Mouse (Mus musculus) liver, embryonic 14.5 days (tissue): Measurements from ENCODE around the gene Zic1. TPM values are rescaled to one million over a fixed set of nuclear protein-coding genes. Genes with fewer than 3 reads are reported as not detected.

Source experiments
- ATAC-seq: fragments of 200-750 bp; cut with Nextera tagmentation; 2 replicates; pipeline ENCODE4 v1.8.0; 2017; ENCODE audit warnings: moderate number of reproducible peaks, mild to moderate bottlenecking, moderate library complexity; ENCODE audit not compliant: insufficient read depth
- DNase-seq, 3 experiments: peaks; one replicate each; pipeline ENCODE4 v3.0.0-alpha.2; 2012 to 2013; ENCODE audit warnings: low read depth in 3 of 3, low spot score in 3 of 3
- H3K27ac ChIP-seq: fragments of 300-500 bp; sonication (generic); 2 replicates; pipeline ENCODE4 v1.5.1; 2014; ENCODE audit warnings: moderate library complexity, mild to moderate bottlenecking, control low read depth, inconsistent platforms
- H3K27me3 ChIP-seq: fragments of 300-500 bp; sonication (generic); 2 replicates; pipeline ENCODE4 v1.6.1; 2014; ENCODE audit warnings: mild to moderate bottlenecking, low read length, moderate library complexity; ENCODE audit not compliant: control insufficient read depth, insufficient read depth
- H3K36me3 ChIP-seq: fragments of 300-500 bp; sonication (generic); replicated peaks from 2 replicates; pipeline ENCODE4 v1.6.1; 2014; ENCODE audit warnings: low read depth; ENCODE audit not compliant: control insufficient read depth, insufficient read depth
- H3K4me1 ChIP-seq, 2 experiments: fragments of 200-500 bp in 1 of 2; fragments of 300-500 bp in 1 of 2; sonication (generic) in 1 of 2; replicated peaks; 2 replicates each; pipeline ENCODE4 v1.6.1; 2012 to 2014; ENCODE audit warnings: antibody characterized with exemption in 1 of 2, inconsistent platforms in 1 of 2, low read length in 1 of 2; ENCODE audit not compliant: control insufficient read depth in 2 of 2, insufficient read depth in 2 of 2
- H3K4me2 ChIP-seq: fragments of 300-500 bp; sonication (generic); 2 replicates; pipeline ENCODE4 v1.6.1; 2014; ENCODE audit warnings: low read depth, mild to moderate bottlenecking, control low read depth, moderate library complexity
- H3K4me3 ChIP-seq, 2 experiments: fragments of 200-500 bp in 1 of 2; fragments of 300-500 bp in 1 of 2; sonication (generic) in 1 of 2; 2 replicates each; pipeline ENCODE4 v1.5.1; 2012 to 2014; ENCODE audit warnings: low read depth in 2 of 2, low read length in 2 of 2, mild to moderate bottlenecking in 2 of 2, control low read depth in 1 of 2, inconsistent platforms in 1 of 2, moderate library complexity in 1 of 2; ENCODE audit not compliant: insufficient read depth in 1 of 2
- H3K9ac ChIP-seq: fragments of 300-500 bp; sonication (generic); replicated peaks from 2 replicates; pipeline ENCODE4 v1.6.1; 2014; ENCODE audit warnings: mild to moderate bottlenecking, control low read depth, moderate library complexity
- H3K9me3 ChIP-seq: fragments of 300-500 bp; sonication (generic); 2 replicates; pipeline ENCODE4 v1.6.1; 2016; ENCODE audit warnings: low read length, mixed read lengths; ENCODE audit not compliant: control insufficient read depth
- CTCF ChIP-seq: IDR thresholded peaks from 2 replicates; pipeline ENCODE4 v1.5.1; 2016; ENCODE audit warnings: antibody characterized with exemption, low read depth, control low read depth
- EP300 ChIP-seq: IDR thresholded peaks from 2 replicates; pipeline ENCODE4 v1.6.1; 2016; ENCODE audit warnings: antibody characterized with exemption, low read depth
- WGBS: fragments of 180-500 bp; shearing (Covaris S2); extraction: QIAGEN DNeasy Blood & Tissue Kit; methylation state at CpG from one replicate; pipeline ENCODE4 v1.1.7; 2014; ENCODE audit not compliant: insufficient replicate concordance; 5-methylcytosine and 5-hydroxymethylcytosine counted together
- polyA plus RNA-seq, 2 experiments: library from polyadenylated mRNA; depleted of rRNA in 1 of 2; stranded (reverse) in 1 of 2; unstranded in 1 of 2; fragments of >200 nt; fragmentation: Nextera tagmentation in 1 of 2; extraction: Ambion mirVana in 1 of 2; gene quantifications; 2 replicates each; pipeline versions ENCODE4 v1.2.1 to v1.2.3; 2012 to 2014

Gene Zic1
- polyA plus RNA-seq, 2 experiments: 0.07 TPM; not detected in 1

- Histone ChIP-seq H3K9ac (no peak overlapping the region), H3K4me3 (no peak overlapping the region), H3K27ac (no peak overlapping the region), H3K9me3 (no peaks in the 10 kb centered on the region), H3K4me1 (no peaks in the 10 kb centered on the region), H3K36me3 (no peaks in the 10 kb centered on the region), H3K4me2 (no peak overlapping the region), H3K27me3 (peaks cover 76% of the 10 kb centered on the region)
- TF ChIP-seq CTCF (no peak), EP300 (no peak)
- DNase-seq: no peak
- no peak for ATAC-seq
- WGBS: 1% methylated on average over 31 of the region's 31 CpGs
Observed at GRCm38 (mm10) chr9:91386891-91387739, 21.5 kb upstream of the Zic1 start.

- Histone ChIP-seq H3K4me1 (no peaks in the 10 kb centered on the region), H3K4me3 (no peak overlapping the region), H3K36me3 (no peaks in the 10 kb centered on the region), H3K27ac (no peak overlapping the region), H3K9ac (no peak overlapping the region), H3K9me3 (no peaks in the 10 kb centered on the region), H3K4me2 (no peak overlapping the region), H3K27me3 (peaks cover 80% of the 10 kb centered on the region)
- TF ChIP-seq CTCF (no peak), EP300 (no peak)
- DNase-seq (no peak), ATAC-seq (no peak)
- 3% methylated on average over 17 of the region's 17 CpGs for WGBS
Observed at GRCm38 (mm10) chr9:91386502-91386890, 20.9 kb upstream of the Zic1 start.

- WGBS: 3% methylated on average over 8 of the region's 8 CpGs
- no peak for DNase-seq
Observed at GRCm38 (mm10) chr9:91385561-91386430, 20.2 kb upstream of the Zic1 start.

GRCm38 (mm10) chr9:91384693-91385560 lies 19.3 kb upstream of the Zic1 start:
- 6% methylated on average over 4 of the region's 4 CpGs for WGBS
- Histone ChIP-seq H3K9me3 (no peaks in the 10 kb centered on the region), H3K4me1 (no peaks in the 10 kb centered on the region), H3K27me3 (peaks cover 86% of the 10 kb centered on the region), H3K27ac (no peak overlapping the region), H3K4me2 (no peak overlapping the region), H3K9ac (no peak overlapping the region), H3K4me3 (no peak overlapping the region), H3K36me3 (no peaks in the 10 kb centered on the region)
- DNase-seq: no peak
- no peak for TF ChIP-seq EP300
- no peak for TF ChIP-seq CTCF
- no peak for ATAC-seq

More at GRCm38 (mm10) chr9:91385561-91386430, 20.2 kb upstream of the Zic1 start:
- Histone ChIP-seq H3K4me1 (no peaks in the 10 kb centered on the region), H3K27me3 (peaks cover 86% of the 10 kb centered on the region), H3K4me3 (no peak overlapping the region), H3K9me3 (no peaks in the 10 kb centered on the region), H3K36me3 (no peaks in the 10 kb centered on the region), H3K27ac (no peak overlapping the region), H3K4me2 (no peak overlapping the region), H3K9ac (no peak overlapping the region)
- no peak for ATAC-seq
- TF ChIP-seq EP300: no peak
- no peak for TF ChIP-seq CTCF
